Mouse (Mus musculus) adrenal gland, adult (tissue): ENCODE measurements at regions not wholly inside any gene's neighbourhood (a gene's known extent, or its start where the extent isn't known, plus 50 kb on each side); places are given as distances from the start of the nearest gene placed in this dataset.

ENCODE experiments used
- DNase-seq, 2 experiments: peaks; one replicate each; pipeline ENCODE4 v3.0.0; 2022 to 2023; ENCODE audit warnings: low spot score in 1 of 2; ENCODE audit not compliant: inconsistent age in 2 of 2

DNA sequence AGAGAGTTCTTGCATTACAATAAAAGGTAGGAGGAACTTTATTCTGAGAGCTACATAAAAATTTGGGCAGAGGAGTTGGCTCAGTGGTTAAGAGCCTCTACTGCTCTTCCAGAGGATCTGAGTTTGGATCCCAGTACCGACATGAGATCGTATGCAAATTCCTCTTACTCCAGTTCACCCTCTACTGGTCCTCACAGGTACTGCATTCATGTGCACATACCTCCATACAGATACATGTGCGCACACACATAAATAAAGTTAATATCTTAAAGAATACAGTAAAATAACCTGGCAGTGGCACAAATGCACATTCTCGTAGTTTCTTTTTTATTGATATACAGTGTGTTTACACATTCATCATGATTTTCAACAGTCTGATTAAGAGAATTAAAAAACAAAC lies 232.4 kb downstream of the Vps13c start:
- no peak for DNase-seq

DNA sequence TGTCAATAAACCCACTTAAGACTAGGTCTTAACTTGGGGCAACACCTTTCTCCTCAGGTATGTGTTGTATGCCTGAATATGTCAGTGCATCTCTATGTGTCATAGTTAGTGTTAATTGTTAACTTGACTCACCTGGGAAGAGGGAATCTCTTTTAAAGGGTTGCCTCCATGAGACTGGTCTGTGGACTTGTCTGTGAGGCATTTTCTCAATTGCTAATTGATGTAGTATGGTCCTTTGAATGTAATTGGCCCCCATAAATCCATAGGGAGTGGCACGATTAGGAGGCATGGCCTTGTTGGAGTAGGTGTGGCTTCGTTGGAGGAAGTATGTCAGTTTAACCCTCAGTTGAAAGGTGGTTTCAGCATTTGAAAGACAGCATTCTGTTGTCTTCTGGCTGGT lies 237.1 kb downstream of the Vps13c start:
- no peak for DNase-seq

DNA sequence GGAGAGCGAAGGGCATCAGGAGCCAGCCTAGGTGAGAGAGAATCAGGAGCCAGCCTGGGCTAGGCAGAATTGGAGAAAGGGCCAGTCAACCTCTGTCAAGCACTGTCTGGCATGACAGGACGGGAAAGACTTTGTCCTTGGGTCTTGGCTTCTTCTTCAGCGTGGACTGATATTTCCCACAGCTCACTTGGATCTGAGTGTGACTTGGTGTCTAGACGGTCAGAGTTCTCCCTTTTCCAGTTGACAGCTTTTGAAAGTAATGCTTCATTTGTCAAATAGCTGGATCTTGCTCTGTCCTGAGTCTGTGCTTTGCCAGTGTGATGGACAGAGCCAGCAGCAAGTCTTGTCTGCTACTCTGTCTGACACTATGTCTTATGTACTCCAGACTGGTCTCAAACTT lies 243.1 kb downstream of the Vps13c start:
- DNase-seq, result no peak

DNA sequence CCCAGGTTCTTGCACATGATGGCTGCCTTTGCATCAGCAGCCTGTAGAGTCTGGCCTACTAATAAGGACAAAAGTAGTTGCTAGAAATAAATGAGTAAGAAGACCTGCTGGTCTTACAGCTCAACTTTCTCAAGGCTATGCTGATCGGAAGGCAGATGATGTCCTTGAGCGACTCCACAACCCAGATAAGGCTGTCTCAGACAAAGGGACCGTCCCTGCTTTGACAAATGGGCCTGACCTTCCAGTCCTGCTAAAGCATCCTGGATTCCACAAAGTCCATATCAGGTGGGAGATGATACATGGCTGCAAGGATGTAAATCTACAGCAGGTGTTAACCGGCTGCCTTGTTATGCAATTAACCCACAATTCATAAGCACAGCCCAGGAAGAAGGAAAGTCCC lies 244.8 kb downstream of the Vps13c start:
- DNase-seq, result peak; percentile 80 to 85

DNA sequence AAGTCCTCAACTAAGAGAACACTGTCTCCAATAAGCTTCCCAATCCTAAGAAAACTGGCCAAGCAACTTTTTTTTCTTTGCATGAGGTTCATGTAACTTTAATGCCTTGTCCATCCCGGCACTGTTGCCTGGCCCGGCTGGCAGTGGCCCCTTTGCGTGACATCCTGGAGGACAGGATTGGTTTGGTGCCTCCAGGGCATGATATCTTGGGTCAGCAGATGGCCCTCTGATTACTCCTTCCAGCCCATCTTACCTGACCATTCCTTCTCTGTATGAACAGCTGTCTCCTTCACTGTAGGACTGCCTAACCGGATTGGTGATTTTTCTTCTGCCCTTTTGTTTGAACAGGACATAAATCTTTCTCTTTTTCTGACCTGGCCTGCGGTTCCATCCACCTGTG lies 254.4 kb downstream of the Vps13c start:
- DNase-seq, result no peak

DNA sequence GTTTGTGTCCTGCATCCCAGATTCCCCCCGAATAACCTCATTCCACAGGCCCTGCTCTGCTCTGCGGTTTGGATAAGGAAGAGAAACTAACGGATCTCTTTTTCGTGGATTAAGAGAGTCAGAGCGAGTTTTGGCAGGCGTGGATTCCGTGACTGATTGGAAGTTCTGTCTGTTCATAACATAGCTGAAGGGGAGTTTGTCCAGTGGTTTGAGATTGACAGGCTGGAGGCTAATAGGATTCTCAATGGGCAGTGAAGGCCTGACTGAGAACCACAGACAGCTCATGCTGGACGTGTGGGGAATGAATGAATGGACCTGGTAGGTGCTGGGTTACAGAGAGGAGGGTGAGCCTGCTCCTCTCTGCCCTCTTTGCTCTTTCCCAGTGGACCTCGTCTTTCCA lies 269.6 kb downstream of the Vps13c start:
- DNase-seq, result no peak

DNA sequence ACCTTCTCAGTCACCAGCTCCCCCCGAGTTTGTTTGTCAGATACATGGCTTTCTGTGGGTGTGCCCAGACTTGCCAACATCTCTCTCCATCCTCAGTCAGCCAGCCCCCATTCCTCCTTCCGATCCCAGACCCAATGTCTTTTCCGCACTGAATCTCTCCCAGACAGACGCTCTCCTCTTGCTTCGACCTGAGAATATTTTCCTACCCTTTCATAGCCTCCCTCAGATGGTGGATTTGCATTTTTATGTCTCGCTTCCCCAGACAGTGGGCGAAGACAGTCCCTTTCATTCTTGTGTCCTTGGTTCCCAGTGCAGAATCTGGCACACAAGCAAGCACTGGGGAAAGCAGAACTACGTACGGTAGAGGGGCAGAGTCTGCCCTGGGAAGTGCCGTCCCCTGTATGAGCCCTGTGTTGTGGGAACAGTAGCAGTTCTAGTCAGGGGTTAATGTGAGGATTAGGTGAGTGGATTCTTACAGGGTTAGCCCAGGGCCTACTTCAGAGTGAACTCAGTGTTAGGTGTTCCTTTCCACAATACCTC lies 275.0 kb downstream of the Vps13c start:
- no peak for DNase-seq

DNA sequence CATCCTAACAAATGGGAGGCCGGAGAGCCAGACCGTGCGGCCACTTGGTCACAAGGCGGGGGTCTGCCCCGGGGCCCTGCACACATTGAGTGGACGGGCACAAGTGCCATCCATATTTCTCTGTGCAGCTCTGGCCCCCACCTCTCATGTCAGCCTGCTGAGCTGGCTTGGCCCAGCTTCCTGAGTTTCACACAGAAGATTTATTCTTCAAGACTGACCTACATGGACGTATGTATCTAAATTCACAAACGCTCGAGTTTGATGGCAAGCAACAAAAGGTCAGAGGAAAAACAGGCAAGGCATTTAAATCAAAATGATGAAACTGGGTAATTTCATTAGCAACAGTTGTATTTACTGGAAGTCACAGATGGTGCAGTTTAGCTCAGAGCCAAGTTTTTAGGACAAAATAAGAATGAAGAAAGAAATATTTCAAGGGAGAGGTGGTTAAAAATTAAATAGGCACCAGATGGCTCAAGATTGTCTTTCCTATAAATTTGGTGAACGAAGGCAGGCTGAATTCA lies 276.1 kb downstream of the Vps13c start:
- no peak for DNase-seq

DNA sequence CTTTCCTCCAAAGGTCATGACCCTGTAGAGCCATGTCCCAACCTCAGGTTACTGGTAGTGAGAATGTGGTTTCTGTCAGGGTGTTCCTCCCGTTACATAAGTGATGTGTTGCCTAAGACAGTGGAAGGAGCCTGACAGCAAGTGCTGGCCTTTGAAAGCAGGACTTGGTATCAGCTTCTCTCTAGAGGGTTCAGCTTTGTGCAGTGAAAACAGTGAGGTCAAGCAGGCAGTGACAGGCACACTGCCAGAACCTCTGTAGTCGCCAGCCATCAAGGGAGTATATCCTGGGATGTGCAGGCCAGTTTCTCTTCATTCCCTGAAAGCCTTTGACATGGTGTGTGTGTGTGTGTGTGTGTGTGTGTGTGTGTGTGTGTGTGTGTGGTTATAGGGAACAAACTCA lies 278.1 kb downstream of the Vps13c start:
- no peak for DNase-seq

DNA sequence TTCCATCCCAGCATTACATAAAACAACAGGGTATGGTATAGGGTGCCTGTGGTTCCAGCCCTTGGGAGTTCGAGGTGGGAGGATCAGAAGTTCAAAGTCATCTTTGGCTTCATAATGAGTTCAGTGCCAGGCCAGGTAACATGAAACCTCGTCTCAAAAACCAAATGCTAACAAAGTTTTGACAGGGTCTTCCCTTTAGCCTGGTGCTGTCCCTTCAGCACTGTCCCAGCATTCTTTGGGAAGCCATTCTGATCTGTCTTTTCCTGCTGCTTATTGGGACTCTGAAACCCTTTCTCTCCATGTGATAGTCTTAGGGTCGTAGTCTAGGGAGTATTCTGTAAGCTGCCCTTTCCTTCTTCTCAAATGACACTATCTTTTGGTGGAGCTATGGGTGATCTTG lies 282.1 kb downstream of the Vps13c start:
- DNase-seq, result no peak

DNA sequence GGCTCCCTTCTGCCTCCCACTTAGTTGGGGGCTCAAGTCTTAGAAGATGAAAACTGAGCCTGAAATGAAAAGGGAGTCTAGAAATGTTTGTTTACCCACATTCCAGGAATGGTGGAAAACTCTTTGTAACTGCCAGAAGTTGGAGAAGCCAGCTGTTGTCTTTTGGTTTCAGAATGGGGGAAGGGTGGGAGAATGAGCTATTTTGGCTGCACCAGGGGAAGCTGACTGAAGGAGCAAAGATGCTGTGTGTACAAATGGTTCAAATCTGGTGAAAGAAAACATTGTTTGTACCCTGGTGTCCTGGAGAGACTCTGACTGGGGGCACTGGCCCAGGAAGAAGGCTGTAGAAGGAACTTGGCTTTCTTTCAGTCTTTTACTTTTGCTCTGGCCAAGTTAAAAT lies 291.1 kb downstream of the Vps13c start:
- DNase-seq, result no peak

DNA sequence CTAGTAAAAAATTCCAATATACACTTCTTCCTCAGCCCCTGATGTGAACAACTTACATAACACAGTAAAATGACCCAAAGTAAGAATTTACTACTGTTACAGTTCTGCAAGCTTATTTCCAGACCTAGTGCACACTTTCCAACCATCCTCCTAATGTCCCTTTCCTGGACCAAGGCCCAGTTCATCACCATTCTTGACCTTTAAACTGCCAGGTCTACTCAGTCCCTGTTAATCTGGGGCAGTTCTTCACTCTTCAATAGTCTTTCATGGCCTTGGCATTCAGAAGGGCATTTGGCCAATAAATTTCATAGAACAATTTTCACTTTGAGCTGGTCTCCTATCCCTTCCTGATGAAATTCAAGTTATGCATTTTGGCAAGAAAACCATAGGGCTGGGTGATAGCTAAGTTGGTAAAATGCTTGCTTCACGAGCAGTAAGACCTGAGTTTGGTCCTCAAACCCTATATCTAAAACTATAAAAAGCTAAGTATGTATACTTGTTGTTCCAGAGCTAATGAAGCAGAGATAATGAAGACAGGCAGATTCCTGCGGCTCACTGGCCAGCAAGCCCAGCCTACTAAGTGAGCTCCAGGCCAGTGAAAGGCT lies 295.4 kb downstream of the Vps13c start:
- DNase-seq, result peak; percentile 49 to 88

DNA sequence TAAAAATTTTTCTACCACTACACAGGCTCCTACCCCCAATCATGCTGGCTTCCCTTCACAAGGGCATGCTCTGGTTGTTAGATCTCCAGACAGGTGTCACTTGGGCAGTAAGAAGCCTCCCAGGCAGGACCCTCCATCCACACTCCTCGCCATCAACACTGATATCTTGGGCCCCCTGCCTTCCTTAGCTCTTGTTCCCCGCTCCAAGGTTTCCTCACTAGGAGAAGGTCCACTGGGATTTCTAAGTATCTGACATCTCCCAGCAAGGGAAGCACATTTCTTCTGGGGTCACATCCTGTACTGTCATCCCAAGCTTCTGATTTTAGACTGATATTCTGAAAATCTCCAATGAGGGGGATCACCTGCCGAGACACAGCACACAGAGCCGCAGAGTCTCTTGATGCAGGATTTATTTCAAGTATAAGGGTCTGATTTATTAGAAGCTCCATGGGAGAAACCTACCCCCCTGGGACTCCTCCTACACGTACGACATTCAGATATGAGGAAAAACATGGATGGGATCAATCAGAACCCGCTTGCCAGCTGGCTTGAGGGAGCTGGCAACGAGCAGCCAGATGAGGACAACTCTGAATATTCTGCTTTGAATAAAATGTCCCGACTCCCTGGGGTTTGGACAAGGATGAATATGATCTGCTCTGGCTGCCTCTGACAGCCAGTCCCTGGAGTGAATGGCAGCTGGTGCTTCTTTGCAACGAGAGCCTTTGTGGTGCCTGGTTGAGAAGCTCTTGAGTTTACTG lies 322.8 kb downstream of the Vps13c start:
- DNase-seq, result no peak

DNA sequence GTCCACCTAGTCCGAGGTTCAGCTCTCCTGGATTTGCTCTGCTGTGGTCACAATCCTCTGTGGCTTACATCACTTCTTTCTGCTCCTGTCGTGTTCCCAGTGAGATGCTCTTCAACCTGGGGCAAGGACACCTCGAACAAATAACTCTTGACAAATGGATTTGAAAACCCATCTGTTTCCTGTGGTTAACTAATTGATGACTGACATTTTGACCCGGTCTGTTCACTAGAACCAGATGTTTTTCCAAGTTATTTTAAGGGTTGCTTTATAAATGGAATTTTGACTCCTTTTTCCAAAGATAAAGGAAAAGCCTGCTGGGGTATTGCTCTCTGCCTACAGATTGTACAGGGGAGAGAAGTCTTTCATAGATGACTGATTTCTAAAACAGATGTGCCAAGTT lies 326.4 kb downstream of the Vps13c start:
- DNase-seq, result no peak

DNA sequence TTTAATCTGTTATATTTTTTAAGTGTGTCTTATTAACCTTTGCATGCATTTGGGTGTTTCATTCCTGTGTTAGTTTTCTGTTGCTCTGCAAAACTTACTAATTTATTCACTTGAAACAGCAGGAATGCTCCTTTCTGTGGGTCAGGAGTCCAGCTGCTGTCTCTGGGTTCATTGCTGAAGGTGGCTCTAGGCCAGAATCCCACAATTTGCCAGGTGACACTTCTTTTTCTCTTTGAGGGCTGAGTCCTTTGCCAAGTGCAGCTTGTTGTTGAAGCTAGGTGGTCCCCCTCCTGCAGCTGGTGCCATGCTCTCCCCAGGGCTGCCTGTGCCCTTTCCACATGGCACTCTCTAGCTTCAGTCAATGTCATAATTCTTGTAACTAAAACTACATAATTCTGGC lies 348.7 kb downstream of the Vps13c start:
- no peak for DNase-seq

DNA sequence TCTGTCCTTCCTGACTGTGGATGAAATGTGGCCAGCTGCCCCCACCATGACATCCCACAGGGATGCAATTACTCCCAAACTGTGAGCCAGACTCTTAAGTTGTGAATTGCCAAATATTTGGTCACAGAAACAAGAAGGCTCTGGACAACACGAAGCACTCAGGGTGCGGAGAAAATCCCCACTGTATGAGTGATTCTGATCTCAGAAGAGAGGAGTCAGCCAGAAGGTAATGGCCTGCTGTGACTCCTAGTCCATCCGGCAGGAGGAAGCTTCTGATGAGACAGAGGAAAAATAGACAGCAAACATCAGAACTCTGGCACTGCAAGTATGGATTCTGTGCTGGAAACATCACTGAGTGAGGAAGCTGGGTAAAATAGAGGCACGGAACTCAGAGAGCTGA lies 359.6 kb downstream of the Vps13c start:
- DNase-seq, result no peak

DNA sequence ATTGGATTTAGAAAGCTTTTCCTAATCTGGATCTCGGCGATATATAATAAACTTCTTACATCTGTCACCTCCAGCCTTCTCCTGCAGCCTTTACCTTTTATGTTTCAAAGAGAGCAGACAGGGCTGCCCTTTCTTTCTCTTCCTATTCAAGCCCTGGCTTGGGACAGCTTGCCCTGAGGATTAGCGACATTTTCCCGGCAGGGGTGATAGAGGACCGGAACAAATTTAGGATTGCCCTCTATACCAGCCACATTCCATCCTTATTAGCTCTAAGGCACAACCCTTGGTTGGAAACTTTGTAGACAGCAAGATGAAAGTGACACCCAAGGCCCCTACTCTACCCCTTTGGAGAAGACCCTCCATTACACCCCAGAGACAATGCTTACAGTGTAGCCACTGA lies 360.8 kb downstream of the Vps13c start:
- no peak for DNase-seq

DNA sequence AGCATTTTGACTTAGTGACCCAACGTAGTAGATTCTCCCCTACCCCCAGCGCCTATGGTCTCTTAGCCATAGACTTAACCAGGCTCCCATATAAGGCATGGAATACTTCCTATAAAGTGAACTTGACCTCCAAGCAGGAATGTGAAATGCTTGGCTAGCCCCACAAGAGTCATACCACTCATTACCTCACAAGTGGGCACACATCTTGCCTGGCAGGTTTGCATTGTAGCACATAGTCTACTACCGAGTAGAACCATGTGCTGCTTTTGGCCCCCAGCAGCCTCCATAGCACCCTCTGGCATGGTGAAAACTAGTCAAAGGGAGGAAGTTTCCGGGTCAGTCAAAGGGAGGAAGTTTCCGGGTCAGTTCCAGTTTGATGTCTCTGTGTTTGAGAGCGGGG lies 385.5 kb downstream of the Vps13c start:
- no peak for DNase-seq

DNA sequence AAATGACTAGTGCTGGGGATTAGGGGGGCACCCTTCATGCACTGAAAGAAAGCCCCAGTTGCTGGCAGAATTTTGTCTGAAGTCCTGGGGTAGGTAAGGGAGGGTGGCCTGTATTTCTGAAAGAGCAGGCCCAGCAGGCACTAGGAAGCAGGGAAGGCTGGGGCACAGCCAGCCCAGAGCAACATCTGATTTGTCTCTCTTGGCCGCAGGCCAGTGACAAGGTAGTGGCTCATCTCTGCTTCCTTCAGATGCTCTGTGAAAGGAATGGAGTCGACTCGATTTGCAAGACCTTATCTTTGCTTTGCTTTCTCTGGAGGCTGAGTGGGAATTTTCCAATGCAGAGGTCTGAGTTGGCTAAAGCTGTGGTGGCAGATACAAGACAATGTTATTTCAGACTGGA lies 390.9 kb downstream of the Vps13c start:
- DNase-seq, result peak; percentile 51 to 72

DNA sequence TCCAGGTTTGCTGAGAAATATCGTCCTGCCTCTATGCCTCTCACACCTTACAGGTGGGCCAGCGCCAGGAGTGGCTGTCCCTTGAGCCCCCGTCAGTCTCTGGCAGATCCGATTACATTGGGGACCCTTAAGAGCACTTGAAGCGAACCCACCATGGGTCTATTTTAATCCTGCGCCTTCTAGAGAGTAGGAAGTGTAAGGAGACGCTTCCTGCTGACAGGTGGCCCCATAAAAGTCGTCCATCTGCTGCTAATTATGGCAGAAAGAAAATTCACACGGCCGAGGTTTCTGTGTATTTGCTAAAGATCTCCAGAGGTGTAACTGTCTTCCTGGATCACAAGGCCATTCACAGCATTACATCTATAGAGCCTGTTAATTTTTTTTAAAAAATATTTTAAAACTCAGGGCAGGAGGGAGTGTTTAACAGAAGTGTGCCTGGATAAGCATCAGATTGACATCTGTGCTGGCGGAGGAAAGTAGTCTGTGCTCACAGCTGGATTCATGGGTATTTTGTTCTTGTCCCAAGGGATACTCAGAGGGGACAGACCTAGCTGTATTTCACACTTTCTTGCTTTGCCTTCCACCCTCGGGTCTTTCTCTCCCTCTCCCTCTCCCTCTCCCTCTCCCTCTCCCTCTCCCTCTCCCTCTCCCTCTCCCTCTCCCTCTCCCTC lies 394.9 kb downstream of the Vps13c start:
- no peak for DNase-seq

DNA sequence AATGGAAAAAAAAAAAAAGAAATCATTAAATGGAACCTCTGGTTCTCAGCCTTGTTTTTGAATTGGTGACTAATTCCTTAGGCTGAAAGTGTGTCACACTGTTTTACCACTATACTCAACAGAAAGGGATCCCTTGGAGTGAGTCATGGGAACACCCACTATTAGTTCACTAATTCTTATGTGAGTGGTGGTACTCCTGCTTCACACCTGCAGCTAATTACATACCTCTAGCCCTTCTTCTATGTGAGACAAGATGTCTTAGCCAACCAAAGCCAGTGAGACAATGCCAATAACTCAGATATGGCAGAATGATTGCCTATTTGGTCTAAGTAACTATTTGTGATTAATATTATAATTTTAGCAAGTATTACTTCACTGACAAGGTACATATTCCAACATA lies 398.9 kb downstream of the Vps13c start:
- no peak for DNase-seq

DNA sequence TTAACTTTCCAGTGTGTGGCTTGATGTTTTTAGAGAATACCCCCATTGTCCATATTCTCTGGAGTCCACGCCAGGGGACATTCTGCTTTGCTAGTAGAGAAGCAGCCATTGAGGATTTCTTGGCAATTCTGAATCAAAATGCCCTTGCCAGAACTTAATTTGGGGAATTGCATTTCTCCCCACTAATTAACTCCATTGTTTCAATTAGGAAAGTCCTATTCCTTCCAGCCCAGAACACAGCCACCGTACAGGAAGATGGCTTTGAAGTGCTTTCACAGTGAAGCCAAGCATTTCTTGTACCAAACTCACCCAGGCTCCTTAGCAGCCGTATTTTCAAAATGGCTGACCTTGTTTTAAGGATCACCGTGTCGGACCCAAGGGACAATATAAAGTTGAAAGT lies 399.4 kb downstream of the Vps13c start:
- DNase-seq, result no peak
